Mouse (Mus musculus) left cerebral cortex, adult 18-20 months (tissue): ENCODE measurements around the gene Zbp1. TPM values are rescaled to one million over a fixed set of nuclear protein-coding genes. Genes with fewer than 3 reads are reported as not detected.

ENCODE experiments used
- DNase-seq, 2 experiments: peaks; one replicate each; pipeline ENCODE4 v3.0.0; 2021 to 2022; ENCODE audit warnings: low spot score in 2 of 2, mixed read lengths in 1 of 2
- total RNA-seq, 2 experiments: library from RNA; stranded (reverse); gene quantifications; 2 replicates each; pipeline ENCODE4 v1.2.3; 2021

Zbp1 gene
- total RNA-seq, 2 experiments from 2014 or later, result not detected

GRCm38 (mm10) chr2:173217763-173218258 lies 912 bp downstream of the Zbp1 start:
- no peak for DNase-seq

- no peak for DNase-seq
Measured at GRCm38 (mm10) chr2:173217246-173217645, 1.5 kb downstream of the Zbp1 start.

- no peak for DNase-seq
Measured at GRCm38 (mm10) chr2:173216840-173217239, 1.9 kb downstream of the Zbp1 start.

- DNase-seq, result no peak
Measured at GRCm38 (mm10) chr2:173212227-173212626, 6.5 kb downstream of the Zbp1 start.

GRCm38 (mm10) chr2:173209091-173209815 lies 9.5 kb downstream of the Zbp1 start:
- no peak for DNase-seq

GRCm38 (mm10) chr2:173207051-173207450 lies 11.7 kb downstream of the Zbp1 start:
- DNase-seq, result no peak

GRCm38 (mm10) chr2:173205563-173206099 lies 13.1 kb downstream of the Zbp1 start:
- DNase-seq, result no peak

- DNase-seq, result no peak
Measured at GRCm38 (mm10) chr2:173204671-173205070, 14.1 kb downstream of the Zbp1 start.

GRCm38 (mm10) chr2:173203726-173204125 lies 15.0 kb downstream of the Zbp1 start:
- DNase-seq, result no peak

- DNase-seq, result no peak
Measured at GRCm38 (mm10) chr2:173202924-173203689, 15.6 kb downstream of the Zbp1 start.

- DNase-seq, result no peak
Measured at GRCm38 (mm10) chr2:173194796-173195195, 23.9 kb downstream of the Zbp1 start.

GRCm38 (mm10) chr2:173187182-173187855 lies 31.4 kb downstream of the Zbp1 start:
- no peak for DNase-seq

- DNase-seq, result peak; percentile 80 to 91
Measured at GRCm38 (mm10) chr2:173186047-173186943, 32.4 kb downstream of the Zbp1 start.

GRCm38 (mm10) chr2:173185282-173185681 lies 33.4 kb downstream of the Zbp1 start:
- DNase-seq, result no peak

GRCm38 (mm10) chr2:173184475-173185080 lies 34.1 kb downstream of the Zbp1 start:
- DNase-seq, result no peak

- DNase-seq, result peak; percentile 57 to 77
Measured at GRCm38 (mm10) chr2:173183836-173184460, 34.8 kb downstream of the Zbp1 start.

- no peak for DNase-seq
Measured at GRCm38 (mm10) chr2:173183311-173183710, 35.4 kb downstream of the Zbp1 start.

- no peak for DNase-seq
Measured at GRCm38 (mm10) chr2:173182796-173183195, 35.9 kb downstream of the Zbp1 start.

GRCm38 (mm10) chr2:173181901-173182300 lies 36.8 kb downstream of the Zbp1 start:
- no peak for DNase-seq
